Mouse (Mus musculus): Measurements from ENCODE around the gene Dop1b.

DNA sequence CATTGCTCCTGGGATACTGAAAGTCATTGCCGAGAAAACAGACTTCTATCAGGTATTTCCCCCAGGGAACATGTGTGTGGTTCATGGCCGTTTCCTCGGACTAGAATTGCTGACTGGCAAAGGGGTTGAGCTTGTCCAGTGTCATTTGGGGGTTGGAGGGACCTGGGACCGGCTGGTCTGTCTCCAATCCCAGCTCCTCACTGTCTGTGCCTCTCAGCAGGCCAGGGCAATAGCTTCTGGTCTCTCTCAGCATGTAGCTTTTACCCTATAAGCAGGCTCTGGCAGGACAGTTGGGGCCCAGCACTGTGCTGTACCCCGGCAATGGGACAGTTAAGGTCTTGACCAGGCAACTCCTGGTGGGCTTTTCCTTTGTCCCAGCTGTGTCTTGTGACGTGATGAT is 51.7 kb downstream of the Dop1b start:
- TF ChIP-seq CTCF (IDR thresholded peaks at IDR 0.05; ENCODE audit: borderline replicate concordance, insufficient read depth, low read length) = no peak
- TF ChIP-seq POLR2A (IDR thresholded peaks at IDR 0.05; ENCODE audit: low read depth, low read length) = no peak

Measured in embryonic fibroblast, embryonic 13.5 days (primary cell).